Mouse (Mus musculus) B cell, adult 2 months (primary cell): ENCODE data around the gene Olfr1270.
"Not testable (repeated sequence)": the region's sequence is repeated elsewhere in the genome, so short reads cannot be mapped to it uniquely, and the experiment has no call there.

Experiments
- DNase-seq, 2 experiments: peaks; one replicate each; pipeline ENCODE4 v3.0.0; 2022

Gene Olfr1270

GRCm38 (mm10) chr2:90152991-90153390 is at the start of gene Olfr1270:
Gene Olfr1270 (minus strand): TSS chr2:90153091.
- DNase-seq = no peak

- not testable (repeated sequence) for DNase-seq
Observed at GRCm38 (mm10) chr2:90199606-90200005, 46.7 kb upstream of the Olfr1270 start.

DNA sequence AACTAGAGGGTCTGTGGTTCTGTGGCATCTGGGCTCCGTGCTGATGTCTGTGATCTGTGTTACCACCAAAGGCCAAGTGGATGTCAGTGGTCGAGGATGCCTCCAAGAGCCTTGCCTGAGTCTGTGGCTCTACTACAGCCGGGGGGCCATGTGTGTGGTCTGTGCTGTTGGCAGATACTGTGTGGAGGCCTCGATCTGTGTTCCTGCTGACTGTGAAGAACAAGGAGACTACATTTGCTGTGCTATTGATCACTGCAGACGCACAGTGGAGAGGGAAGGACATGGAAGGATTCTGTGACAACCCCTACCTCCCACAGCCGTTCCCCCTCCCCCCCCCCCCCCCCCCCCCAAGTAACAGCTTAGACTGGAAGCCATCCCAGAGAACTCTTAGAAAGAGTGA is 42.4 kb upstream of the Olfr1270 start:
- DNase-seq = not testable (repeated sequence)

DNA sequence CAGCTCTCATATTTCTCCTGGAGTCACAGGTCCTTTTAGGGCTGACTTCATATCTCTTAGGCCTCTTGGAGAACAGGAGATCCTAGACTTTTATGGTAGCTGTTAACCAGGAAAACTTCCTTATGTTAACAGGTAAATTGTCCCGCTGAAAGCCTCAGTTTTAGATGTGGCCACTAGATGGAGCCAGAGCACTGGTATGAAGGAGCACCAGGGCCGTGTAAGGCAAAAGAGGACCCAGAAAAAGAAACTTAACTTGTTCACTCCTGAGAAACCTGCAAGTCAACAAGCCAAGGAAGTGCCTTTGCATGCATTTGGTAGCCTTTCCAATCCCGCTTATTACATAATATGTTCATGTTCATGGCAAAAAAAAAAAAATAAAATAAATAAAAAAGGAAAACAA is 41.9 kb upstream of the Olfr1270 start:
- DNase-seq = not testable (repeated sequence)

GRCm38 (mm10) chr2:90187082-90187481 is 34.2 kb upstream of the Olfr1270 start:
- DNase-seq = not testable (repeated sequence)

DNA sequence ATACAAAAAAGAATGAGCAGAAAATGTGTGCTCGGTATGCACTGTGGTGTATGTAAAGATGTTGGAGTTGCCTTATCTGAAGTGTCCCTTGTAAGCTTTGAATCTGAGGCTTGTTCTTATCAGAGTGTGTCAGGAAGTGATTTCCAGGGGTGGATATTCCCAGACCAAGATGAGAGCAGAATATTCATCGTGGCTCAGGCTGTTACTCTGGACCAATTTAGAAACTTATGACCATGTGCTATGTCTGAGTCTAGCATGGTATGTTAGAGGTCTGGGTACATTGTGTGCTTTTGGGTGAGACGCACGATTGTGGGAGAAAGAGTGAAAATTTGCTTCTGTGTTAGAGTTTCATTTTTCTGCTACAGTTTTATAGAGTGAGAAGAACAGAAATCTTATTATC is 33.2 kb upstream of the Olfr1270 start:
- not testable (repeated sequence) for DNase-seq

DNA sequence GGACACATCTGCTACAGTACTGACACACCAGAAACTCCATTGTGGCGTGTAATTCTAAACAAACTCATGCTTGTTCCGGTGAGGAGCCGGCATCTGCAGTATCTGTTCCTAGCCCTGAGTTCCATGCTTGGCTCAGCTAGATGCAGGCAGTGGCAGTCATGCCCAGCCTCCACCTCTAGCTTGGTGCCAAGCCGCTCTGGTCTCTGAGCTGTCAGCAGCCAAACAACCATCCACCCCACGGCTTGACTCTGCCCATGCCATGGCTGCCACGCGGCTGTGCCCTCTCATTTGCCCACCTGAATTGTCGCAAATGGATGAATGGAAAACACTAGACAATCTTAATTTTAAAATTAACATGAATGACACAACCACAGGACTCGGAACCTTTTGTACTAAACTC is 1.0 kb upstream of the Olfr1270 start:
- DNase-seq = no peak

DNA sequence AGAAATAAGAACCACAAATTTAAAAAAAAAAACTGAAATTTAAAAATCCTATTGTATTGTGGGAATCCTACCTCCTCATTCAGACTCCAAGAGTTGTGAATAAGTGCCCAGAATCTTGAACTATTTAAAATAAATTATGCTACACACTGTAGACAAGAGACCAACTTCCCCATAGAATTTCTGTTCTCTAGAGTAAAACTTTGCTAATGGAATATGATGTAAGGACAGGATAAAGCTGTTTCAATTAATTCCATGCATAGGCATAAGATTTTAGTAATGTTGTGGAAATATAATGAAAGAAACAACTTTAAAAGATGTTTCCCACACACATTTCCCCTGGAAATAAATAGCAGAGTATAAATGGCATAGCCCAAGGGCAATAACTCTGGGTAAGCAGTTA is 10.7 kb downstream of the Olfr1270 start, which contains the start of gene Olfr32:
Olfr32 (minus strand) TSS at position 101 of the 400 bp plus-strand sequence.
- DNase-seq = no peak

DNA sequence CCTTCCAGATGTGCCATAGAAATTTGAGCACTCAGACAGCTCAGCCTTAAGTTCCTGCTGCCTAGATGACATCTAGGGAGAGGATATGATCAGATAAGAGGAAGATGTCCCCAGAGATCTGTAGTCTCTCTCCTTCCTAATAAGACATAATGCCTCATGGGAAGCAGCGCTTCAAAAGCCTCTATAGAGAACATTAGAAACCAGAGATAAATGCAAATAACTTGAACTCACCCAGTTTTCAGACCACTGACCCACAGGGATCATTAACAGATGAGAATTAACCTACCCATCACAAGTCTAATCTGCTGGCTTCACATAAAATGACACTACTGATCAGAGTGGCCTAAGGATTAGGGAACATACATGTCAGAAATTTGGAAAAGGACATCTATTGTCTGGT is 31.6 kb downstream of the Olfr1270 start, which contains the start of gene Olfr1269:
Olfr1269 (minus strand) TSS at position 101 of the 400 bp plus-strand sequence.
- no peak for DNase-seq
